Mouse (Mus musculus) neural tube, embryonic 10.5 days (tissue): ENCODE data around the gene Cracr2a.

Source experiments
- DNase-seq: peaks from one replicate; pipeline ENCODE4 v3.0.0-alpha.2; 2017; ENCODE audit warnings: low spot score; ENCODE audit errors: extremely low spot score

Cracr2a gene

DNA sequence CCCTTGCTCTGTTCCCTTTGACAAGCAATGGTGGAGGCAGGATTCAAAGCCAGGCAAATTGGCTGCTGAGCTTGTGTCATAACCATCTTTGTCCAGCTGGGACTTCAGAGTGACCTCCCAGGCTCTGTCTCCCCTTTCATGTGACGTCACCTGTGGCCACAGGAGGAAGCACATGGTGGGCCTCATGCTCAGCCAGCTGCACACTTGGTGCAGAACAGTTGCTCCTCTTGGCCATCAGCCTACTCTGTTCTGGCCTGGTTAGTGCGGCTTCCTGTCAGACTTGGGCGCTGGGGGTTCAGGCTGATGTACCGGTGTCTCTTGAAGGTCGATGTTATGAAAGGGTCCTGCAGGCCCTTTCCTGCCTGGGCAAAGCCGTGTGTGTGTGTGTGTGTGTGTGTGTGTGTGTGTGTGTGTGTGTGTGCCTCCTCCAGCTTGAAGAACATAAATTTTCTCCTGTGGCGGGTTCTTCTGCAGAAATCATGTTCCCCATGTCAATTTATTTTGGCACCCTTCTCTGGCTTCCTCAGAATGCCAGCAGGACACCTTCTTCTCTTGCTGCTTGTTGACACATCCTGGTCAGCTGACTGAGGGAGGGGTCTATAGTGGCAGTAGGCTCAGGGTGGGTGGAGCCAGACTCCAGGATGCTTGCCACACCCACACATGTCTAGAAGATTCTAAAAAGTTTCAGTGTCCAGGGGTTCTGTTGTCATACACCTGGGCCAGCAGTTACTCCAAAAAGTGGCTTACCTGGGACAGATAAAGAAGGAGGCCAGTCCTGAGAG is 5.0 kb downstream of the Cracr2a start:
- DNase-seq, result no peak

DNA sequence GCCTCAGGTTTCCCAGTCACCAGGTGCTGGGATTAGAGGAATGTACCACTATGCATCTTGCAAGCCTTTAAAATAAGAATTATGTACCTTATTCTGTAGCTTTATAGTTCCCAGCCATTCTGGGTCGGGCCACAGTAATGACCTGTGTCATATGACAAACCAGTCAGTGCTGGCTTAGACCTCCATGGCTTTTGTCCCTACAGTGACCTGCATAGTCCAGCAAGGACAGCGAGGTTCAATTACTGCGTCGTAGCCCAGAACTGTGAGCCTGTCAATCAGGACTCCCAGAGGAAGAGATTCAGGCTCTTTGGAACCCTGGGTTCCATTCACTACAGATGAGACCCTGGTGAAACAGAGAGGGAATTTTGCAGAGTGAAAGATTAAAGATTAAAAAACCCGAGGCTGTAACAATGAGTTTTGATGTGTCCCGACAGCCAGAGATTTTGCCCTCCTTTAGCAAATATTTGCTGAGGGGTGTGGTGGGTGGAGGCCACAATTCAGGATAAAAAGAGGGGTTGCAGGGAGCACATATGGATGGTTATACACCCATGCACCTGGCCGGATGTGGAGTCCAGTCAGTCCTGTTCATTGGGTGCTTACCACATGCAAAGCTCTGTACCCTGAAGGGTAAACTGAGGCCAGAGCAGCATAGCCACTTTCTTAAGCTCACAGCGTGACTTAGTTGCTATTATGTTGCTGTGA is 10.9 kb downstream of the Cracr2a start:
- no peak for DNase-seq

DNA sequence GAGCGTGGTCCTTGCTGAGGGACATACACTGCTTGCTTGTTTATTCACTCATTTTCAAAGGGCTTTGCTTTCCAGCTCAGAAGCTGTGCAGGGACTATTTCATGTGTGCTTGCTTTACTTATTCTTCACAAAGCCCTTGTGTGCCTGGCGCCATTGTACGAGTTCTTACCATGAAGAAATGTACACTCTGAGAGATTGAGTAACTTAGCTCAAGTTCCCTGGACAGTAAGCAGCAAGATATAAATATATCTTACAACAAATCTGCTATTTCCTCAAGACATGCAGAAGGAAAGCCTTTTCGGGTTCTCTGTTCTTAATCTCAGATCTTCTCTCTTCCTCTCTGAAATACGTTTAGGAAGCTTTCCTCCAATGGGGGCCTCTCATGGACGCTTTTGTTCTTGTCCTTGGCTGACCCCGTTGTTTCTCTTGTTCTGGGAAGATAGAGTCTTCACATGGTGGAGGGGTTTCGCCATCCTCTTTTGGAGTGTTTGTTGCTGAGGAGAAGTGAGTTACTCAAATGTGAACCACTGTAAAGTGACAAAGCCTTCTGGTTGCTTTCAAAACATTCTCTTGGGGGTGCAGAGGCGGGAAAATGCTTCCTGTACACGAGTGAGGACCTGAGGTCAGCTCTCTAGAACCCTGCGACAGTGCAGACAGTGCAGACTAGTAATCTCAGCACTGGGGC is 12.8 kb downstream of the Cracr2a start:
- DNase-seq, result no peak

GRCm38 (mm10) chr6:127575194-127575593 is 14.1 kb downstream of the Cracr2a start:
- DNase-seq, result no peak

DNA sequence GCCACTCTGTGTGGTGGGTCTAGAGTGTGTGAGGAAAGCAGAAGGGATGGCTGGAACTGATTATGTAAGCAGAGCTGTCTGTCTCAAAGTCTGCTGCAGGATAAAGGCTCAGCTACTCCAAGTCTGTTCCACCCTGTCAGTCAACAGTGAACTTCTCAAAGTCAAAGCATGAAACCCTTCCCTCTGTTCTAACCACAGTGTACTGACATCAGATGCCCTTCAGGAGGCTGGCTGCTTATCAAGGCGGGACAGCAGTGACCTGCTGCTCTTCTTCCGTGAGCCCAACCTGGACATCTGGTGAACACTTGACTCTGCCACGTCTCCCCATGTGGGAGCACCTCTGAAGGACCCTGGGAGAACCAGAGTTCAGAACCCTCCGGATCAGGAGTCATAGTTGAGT is 16.6 kb downstream of the Cracr2a start:
- DNase-seq, result no peak

- no peak for DNase-seq
Measured at GRCm38 (mm10) chr6:127578316-127578715, 17.2 kb downstream of the Cracr2a start.

GRCm38 (mm10) chr6:127578810-127579209 is 17.7 kb downstream of the Cracr2a start:
- peak; percentile 16 for DNase-seq

- no peak for DNase-seq
Measured at GRCm38 (mm10) chr6:127581915-127582314, 20.8 kb downstream of the Cracr2a start.

DNA sequence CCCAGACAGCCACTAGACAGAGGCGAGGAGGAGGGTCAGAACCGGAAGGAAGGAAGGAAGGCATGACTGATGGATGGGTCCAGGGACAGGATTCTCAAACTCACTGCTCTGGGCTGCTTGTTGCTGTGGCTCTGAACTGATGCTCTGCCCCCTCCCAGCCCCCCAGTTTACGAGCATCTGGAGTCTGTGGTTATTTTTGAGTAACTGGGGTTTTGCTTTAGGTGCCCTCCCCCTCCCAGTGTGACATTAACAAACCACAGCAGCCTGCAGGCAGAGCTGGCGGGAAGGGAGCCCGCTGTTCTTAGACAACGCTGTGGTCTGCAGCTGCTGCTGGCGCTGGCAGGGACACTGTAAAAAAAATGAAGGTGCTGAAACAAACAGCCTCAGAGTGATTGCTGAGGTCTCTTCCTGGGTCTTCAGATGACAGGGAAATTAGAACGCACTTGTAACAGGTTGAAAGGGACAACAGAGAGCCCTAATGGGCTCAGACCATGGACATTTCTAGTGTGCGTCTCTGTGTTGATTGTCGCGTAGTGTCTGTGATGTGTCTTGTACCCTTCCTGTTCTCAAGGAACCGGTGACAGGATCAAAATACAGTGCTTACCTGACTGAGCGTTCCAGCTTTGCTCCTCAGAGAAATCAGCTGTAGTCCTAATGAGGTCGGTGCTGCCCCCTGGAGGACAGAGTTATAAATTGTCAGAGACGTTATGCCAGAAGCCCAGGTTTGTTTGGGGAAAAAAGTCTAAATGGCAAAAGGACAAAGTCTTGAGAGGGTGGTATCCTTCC is 21.4 kb downstream of the Cracr2a start:
- DNase-seq, result peak; percentile 85

- no peak for DNase-seq
Measured at GRCm38 (mm10) chr6:127591467-127591866, 30.3 kb downstream of the Cracr2a start.

DNA sequence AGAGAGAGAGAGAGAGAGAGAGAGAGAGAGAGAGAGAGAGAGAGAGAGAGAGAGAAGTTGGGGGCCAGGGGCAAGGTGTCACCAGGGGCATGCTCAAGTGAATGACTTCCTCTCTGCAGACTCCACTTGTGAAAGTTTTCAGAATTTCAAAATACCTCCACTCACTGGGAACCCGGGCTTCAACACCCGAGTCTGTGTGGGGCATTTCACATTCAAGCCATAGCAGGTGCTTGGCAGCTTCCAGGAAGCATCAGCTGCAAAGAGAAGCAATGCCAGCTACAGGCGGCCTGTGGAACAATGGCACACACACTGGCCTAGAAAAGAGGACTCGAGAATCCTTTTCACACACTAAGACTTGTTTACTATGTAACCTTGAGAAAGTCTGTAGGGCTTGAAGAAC is 32.3 kb downstream of the Cracr2a start:
- no peak for DNase-seq

- DNase-seq, result no peak
Measured at GRCm38 (mm10) chr6:127599280-127599679, 38.1 kb downstream of the Cracr2a start.

GRCm38 (mm10) chr6:127605067-127606025 is 44.2 kb downstream of the Cracr2a start:
- no peak for DNase-seq

- no peak for DNase-seq
Measured at GRCm38 (mm10) chr6:127609673-127610072, 48.5 kb downstream of the Cracr2a start.

DNA sequence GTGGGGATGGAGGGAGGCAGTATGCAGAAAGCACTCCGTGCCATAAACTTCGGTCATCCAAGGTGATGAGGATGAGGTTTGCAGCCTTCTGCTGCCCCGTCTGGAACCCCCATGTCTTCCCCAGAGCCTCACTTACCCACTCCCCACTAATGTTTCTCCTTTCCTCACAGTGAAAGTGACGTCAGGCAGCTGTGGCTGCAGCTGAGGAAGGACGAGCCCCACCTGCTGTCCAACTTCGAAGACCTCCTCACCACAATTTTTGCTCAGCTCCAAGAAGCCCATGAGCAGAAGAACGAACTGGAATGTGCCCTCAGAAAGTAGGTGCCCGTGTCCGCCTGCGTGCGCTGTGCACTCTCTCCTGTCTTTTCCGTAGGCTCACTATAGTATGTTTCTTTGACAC is 50.1 kb downstream of the Cracr2a start:
- no peak for DNase-seq

DNA sequence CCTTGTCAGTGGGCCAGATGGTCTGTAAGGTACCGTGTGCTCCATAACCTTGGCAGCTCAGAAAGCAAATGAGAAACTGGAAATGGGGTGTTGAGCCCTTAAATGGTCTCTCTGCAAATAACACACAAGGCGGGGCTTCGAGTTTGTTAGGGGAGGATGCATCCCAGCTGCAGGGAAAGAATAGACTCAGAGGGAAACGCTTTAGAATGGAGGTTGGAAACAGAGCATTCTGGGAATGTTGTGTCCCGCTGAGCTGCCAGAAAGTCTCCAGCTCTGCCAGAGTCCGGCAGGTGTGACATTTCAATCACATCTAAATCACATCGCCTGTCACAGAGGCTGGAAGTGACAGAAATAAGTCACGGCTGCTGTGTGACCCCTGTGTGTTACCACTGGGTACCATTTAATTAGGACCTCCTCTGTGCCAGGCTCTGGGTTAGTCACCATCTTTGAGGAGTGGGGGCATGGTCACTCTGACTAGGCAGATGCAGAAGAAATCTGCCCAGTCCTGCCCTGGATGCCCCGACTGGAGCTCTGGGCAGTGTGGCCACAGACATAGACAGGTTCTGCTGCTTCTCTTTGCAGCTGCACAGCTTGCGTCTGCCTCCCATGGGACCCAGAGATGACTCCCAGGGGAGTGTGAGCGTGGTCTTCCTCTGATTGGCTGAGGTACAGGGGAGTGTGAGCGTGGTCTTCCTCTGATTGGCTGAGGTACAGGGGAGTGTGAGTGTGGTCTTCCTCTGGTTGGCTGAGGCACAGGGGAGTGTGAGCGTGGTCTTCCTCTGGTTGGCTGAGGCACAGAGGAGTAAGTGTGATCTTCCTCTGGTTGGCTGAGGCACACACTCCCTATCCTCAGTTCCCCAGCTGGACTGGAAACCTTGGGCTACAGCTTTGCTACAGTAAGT is 53.2 kb downstream of the Cracr2a start:
- DNase-seq, result no peak

GRCm38 (mm10) chr6:127616623-127617022 is 55.5 kb downstream of the Cracr2a start:
- DNase-seq, result no peak

DNA sequence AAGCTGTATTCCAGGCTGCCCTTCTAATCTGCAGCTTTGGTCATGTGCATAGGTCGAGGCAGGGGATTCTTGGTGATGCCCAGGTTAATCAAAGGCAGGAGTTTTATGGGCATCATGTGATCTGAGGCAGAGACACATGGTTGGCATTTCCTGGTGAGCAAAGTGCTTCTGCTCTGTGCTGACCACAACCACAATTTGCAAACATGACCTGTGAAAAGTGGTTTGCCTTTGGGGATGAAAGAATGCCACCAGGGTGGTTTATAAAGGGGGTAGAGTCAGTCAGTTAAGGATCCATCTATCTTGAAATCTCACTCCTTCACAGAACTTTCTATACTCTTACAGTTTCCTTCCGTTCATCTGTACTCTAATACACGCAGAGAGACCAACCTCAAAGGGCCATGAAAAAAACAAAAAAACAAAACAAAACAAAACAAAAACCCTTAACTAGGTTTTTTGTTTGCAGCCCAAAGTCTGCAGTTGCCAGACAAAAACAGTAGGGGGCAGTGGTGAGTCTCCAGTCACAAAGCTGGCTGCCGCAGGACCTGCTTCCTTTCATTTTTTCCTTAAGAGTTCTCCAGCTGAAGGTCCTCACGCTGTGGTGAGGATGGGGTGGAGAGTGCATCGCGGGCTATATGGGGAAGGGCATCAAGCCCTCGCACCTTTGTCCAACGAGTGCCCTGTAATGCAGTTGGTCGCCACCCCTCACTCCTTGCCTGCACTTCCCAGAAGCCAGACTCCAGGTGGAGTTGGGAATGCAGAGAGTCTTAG is 56.3 kb downstream of the Cracr2a start:
- DNase-seq, result peak; percentile 50

DNA sequence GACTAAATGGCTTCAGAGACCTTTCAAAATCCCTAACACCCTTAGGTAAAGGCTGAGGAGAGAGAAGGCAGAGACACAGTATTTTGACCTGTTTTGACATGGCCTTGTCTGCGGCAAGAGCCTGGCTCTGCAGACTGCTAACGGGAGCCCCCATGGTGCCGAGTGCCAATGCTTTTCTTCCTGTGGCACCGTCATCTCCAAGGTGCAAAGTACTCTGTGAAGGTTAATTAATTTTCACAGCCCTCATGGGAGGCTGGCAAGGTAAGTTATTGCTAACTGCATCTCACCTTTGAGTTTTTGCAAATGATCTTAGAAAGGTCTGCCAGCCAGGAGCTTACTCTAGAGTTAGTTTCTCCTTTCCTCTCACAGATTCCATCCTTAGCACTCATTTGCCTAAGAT is 57.5 kb downstream of the Cracr2a start:
- DNase-seq, result no peak
